Mouse (Mus musculus) liver, adult (tissue): ENCODE measurements around the gene Abca4.

ENCODE experiments used
- GATA4 ChIP-seq: IDR thresholded peaks from 2 replicates; pipeline ENCODE4 v1.6.1; 2014; ENCODE audit warnings: mild to moderate bottlenecking, low read length; ENCODE audit not compliant: insufficient replicate concordance

Gene Abca4

DNA sequence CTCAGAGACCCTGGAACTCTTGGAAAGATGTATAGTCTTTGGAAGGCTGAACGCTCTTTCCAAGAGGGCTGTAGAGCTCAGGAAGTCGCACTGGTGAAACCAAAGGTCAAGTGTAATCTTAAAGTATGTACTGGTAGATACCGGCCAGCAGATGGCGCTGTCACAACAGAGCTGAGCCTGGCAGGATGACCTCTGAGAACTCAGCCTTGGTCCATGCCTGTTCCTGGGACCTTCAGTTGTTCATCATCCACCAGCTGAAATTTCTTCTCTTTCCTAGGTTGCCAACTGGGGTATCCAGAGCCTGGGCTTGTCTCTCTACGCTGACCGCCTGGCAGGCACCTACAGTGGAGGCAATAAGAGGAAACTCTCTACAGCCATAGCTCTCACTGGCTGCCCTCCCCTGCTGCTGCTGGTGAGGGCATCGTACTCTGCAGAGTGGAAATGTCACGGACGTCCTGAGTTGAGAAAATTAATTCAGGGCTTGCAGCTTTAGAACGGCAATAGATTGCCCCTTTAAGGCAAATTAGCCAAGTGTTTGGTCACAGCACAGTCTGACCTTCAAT, 125.5 kb downstream of the Abca4 start:
- no peak; the same call in 1 of the 2 replicates for TF ChIP-seq GATA4

DNA sequence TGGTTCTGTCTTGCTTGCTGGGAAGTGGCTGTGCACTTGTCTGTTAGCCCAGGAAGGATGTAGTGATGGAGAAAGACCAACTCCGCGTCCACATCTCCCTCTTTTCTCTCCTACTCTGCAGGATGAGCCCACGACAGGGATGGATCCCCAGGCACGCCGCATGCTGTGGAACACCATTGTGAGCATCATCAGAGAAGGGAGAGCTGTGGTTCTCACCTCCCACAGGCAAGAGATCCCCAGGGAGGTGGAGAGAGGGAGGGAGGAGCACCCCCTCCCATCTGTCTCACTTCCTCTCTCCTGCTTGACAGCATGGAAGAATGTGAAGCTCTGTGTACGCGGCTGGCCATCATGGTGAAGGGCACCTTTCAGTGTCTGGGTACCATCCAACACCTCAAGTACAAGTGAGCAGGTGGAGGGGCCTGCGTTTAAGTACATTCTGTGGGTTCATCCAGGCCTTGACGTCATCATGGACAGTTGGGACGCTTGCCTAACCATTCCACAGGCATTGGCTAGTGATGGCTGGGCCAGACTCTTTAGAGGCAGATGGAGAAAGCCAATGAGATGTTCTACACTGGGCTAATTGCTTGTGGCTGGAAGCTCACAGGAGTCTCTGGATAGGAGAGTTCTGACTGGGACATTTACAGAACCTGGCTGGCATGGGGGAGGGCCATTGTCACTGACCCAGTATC, 126.5 kb downstream of the Abca4 start:
- no peak for TF ChIP-seq GATA4

- TF ChIP-seq GATA4: no peak
Measured at GRCm38 (mm10) chr3:122173526-122174150, 129.4 kb downstream of the Abca4 start.

DNA sequence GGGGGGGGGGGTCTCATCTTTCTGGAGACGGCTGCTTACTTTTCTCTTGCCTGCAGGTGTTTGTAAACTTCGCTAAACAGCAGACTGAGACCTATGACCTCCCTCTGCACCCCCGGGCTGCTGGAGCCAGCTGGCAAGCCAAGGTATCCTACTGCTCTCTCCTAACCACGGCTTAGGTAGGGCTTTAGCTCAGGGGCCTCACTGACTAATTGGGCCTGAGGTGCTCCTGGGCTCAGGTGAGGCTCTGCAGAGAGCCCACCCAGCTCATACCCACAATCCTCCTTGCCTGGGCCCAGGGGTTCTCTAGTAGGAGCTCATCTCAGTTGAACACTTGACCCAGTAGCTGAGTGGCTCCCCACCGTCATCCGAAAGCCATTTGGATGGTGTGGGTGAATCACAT, 131.8 kb downstream of the Abca4 start:
- no peak for TF ChIP-seq GATA4

- no peak for TF ChIP-seq GATA4
Measured at GRCm38 (mm10) chr3:122176706-122177390, 132.6 kb downstream of the Abca4 start.

GRCm38 (mm10) chr3:122184109-122184508, 139.9 kb downstream of the Abca4 start:
- no peak for TF ChIP-seq GATA4

- no peak for TF ChIP-seq GATA4
Measured at GRCm38 (mm10) chr3:122186975-122187374, 142.7 kb downstream of the Abca4 start.

DNA sequence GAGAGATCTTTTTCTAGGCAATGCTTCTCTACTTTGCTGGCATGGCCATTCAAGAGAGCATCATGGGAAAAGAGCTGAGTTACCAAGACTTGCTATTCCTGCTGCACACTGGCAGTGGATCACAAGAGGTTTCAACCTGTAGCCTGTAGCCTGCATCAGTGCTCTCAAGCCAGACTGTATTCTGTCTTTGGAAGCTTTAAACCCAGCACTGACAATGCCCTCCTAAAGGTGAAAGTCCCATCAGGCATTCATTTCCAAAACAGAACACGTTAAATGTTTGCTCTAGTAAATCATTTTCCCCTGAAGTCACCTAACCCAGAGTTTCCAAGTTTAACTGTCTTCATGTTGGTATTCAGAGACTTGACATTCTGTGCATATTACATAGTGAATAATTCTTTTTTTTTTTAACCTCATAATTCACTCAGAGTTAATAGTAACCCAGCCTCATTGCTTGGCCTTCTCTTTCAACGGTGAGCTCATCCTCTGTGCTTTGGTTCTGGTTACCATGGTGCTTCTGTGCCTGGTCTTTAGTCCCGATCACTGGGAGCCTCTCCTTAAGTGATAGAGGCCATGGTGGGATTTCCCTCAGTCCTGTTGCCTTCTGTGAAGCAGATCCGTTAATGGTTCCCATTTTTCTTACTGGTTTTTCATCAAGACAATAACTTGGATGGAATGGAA, 152.5 kb downstream of the Abca4 start:
- no peak for TF ChIP-seq GATA4

- no peak for TF ChIP-seq GATA4
Measured at GRCm38 (mm10) chr3:122198532-122198931, 154.3 kb downstream of the Abca4 start.

DNA sequence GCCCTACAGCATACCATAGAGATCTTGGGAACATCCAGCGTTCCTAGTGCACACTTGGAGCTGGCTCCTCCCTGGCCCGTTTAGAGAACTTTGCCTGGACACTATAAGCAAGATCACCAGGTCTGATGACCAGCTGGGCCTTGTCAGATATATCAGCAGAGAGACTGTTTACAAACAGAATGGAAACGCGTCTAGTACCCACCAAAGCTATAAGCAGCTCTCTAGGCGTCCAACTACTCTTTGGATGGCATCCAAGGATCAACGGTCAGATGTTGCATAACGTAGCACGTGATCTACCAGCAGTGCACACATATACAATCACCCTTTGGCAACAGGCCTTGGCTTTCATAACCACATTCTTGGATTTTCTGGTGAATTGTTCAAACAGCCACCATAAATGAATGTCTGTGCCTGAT, 154.7 kb downstream of the Abca4 start:
- TF ChIP-seq GATA4: no peak

DNA sequence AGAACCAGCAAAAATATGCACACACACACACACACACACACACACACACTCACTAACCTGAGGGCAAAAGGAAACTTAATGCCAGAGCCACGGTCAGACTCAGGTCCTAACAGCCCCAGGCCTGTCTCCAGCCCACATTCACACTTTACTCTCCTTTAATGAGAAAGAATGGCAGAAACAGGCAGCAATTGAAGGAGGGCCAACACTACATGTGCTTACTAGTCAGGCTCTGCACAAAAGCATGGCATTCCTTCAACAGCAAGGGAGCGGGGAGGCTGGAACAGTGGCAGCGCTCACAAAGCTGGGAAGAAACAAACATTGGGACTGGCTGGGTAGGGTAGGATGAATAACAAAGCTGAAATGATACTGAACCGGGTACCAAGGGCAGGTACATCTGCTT, 155.4 kb downstream of the Abca4 start:
- no peak for TF ChIP-seq GATA4

DNA sequence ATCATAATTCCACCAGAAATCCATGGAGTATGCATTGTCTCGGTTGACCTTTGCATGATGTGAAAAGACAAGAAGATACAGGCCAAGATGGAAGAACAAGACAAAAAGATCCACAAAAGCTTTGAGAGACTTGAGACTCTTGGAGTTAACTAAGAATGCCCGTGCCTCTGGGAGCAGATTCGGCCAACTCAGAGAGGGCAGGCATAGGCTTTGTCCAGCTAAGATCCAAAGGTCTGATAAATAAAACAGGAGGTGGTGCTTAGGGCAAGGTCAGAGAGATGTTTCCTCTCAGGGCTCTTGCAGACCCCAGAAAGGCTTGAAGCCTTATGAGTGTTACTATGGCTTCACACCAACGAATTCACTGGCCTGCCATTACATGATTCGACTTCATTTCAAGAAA, 155.8 kb downstream of the Abca4 start:
- no peak for TF ChIP-seq GATA4

- no peak for TF ChIP-seq GATA4
Measured at GRCm38 (mm10) chr3:122200447-122200846, 156.2 kb downstream of the Abca4 start.

- no peak for TF ChIP-seq GATA4
Measured at GRCm38 (mm10) chr3:122202307-122202732, 158.1 kb downstream of the Abca4 start.

- no peak for TF ChIP-seq GATA4
Measured at GRCm38 (mm10) chr3:122203675-122204329, 159.6 kb downstream of the Abca4 start.
